Mouse (Mus musculus) G1E (cell line): ENCODE measurements around the gene Atoh8.

Experiments used
- CTCF ChIP-seq: IDR thresholded peaks from 2 replicates; pipeline ENCODE4 v1.5.1; 2012; ENCODE audit warnings: low read depth, low read length, inconsistent platforms, mixed read lengths
- GATA1 ChIP-seq: IDR thresholded peaks from 2 replicates; pipeline ENCODE4 v1.6.1; 2012; ENCODE audit warnings: borderline replicate concordance, low read length, inconsistent platforms, mixed read lengths
- POLR2AphosphoS5 ChIP-seq: IDR thresholded peaks from 2 replicates; pipeline ENCODE4 v1.6.1; 2012; ENCODE audit warnings: low read depth, low read length, inconsistent platforms; ENCODE audit not compliant: insufficient replicate concordance
- TAL1 ChIP-seq: conservative IDR thresholded peaks from 2 replicates; pipeline ENCODE4 v1.6.1; 2012; ENCODE audit warnings: low read depth, low read length, inconsistent platforms, mixed read lengths

- no peak for TF ChIP-seq GATA1
- TF ChIP-seq CTCF = no peak
- TF ChIP-seq TAL1 = no peak
- TF ChIP-seq POLR2AphosphoS5 = no peak
Measured at GRCm38 (mm10) chr6:72204858-72205257, 30.5 kb downstream of the Atoh8 start.
